Mouse (Mus musculus) retina, postnatal 7 days (tissue): ENCODE measurements around the gene Atxn2.
A peak's percentile ranks its signal among the peaks of the same experiment; 100 is the strongest.
"Not testable (repeated sequence)": the region's sequence is repeated elsewhere in the genome, so short reads cannot be mapped to it uniquely, and the experiment has no call there.

Experiments used
- DNase-seq: peaks from one replicate; pipeline ENCODE4 v3.0.0-alpha.2; 2012; ENCODE audit warnings: low read depth, low spot score

Gene Atxn2

GRCm38 (mm10) chr5:121711174-121711927, at the start of gene Atxn2:
Gene Atxn2 (plus strand): TSS chr5:121711337.
- peak; percentile 77 for DNase-seq

GRCm38 (mm10) chr5:121661494-121661893, 49.6 kb upstream of the Atxn2 start:
- DNase-seq = no peak

- no peak for DNase-seq
Observed at GRCm38 (mm10) chr5:121663456-121663855, 47.7 kb upstream of the Atxn2 start.

GRCm38 (mm10) chr5:121664078-121664477, 47.1 kb upstream of the Atxn2 start:
- DNase-seq = no peak

GRCm38 (mm10) chr5:121664971-121665370, 46.2 kb upstream of the Atxn2 start:
- no peak for DNase-seq

GRCm38 (mm10) chr5:121667067-121667466, 44.1 kb upstream of the Atxn2 start:
- no peak for DNase-seq

GRCm38 (mm10) chr5:121668411-121668810, 42.7 kb upstream of the Atxn2 start:
- no peak for DNase-seq

GRCm38 (mm10) chr5:121670412-121670811, 40.7 kb upstream of the Atxn2 start:
- no peak for DNase-seq

- no peak for DNase-seq
Observed at GRCm38 (mm10) chr5:121682250-121682649, 28.9 kb upstream of the Atxn2 start.

GRCm38 (mm10) chr5:121685495-121685894, 25.6 kb upstream of the Atxn2 start:
- DNase-seq = no peak

GRCm38 (mm10) chr5:121686113-121686898, 24.8 kb upstream of the Atxn2 start:
- DNase-seq = no peak

GRCm38 (mm10) chr5:121690482-121691211, 20.5 kb upstream of the Atxn2 start:
- DNase-seq = no peak

- not testable (repeated sequence) for DNase-seq
Observed at GRCm38 (mm10) chr5:121691436-121691835, 19.7 kb upstream of the Atxn2 start.

GRCm38 (mm10) chr5:121692897-121693296, 18.2 kb upstream of the Atxn2 start:
- DNase-seq = no peak

- no peak for DNase-seq
Observed at GRCm38 (mm10) chr5:121696761-121697160, 14.4 kb upstream of the Atxn2 start.

- no peak for DNase-seq
Observed at GRCm38 (mm10) chr5:121699891-121700290, 11.2 kb upstream of the Atxn2 start.

- no peak for DNase-seq
Observed at GRCm38 (mm10) chr5:121700496-121700895, 10.6 kb upstream of the Atxn2 start.

GRCm38 (mm10) chr5:121701111-121701769, 9.9 kb upstream of the Atxn2 start:
- DNase-seq = no peak

GRCm38 (mm10) chr5:121703341-121703740, 7.8 kb upstream of the Atxn2 start:
- DNase-seq = no peak

GRCm38 (mm10) chr5:121704512-121705248, 6.5 kb upstream of the Atxn2 start:
- DNase-seq = peak; percentile 8

GRCm38 (mm10) chr5:121710402-121710801, 735 bp upstream of the Atxn2 start:
- no peak for DNase-seq
